Mouse (Mus musculus): ENCODE measurements around the gene Kcnk6. TPM values are rescaled to one million over a fixed set of nuclear protein-coding genes. Genes with fewer than 3 reads are reported as not detected.

Kcnk6 gene
- total and polyA plus RNA-seq, 3 experiments: 1.4 to 5.2 TPM; not detected in 1

GRCm38 (mm10) chr7:29236593-29236992 lies 4.3 kb upstream of the Kcnk6 start:
- Histone ChIP-seq H3K79me2 (ENCODE audit: control insufficient read depth, insufficient read depth, low read length, poor library complexity) (peaks cover 3% of the 10 kb centered on the region; the same call in 1 of the 2 replicates), H3K4me3 (ENCODE audit: control insufficient read depth in 1 of 2, insufficient read depth in 1 of 2, low read depth in 2 of 2, low read length in 2 of 2) (no peak overlapping the region), H3K9me3 (replicated peaks; ENCODE audit: insufficient read depth, low read length) (no peaks in the 10 kb centered on the region), H3K27me3 (ENCODE audit: control insufficient read depth in 1 of 2, insufficient read depth in 2 of 2, low read length in 2 of 2) (no peaks in the 10 kb centered on the region), H3K36me3 (ENCODE audit: control insufficient read depth in 1 of 2, insufficient read depth in 2 of 2, low read length in 2 of 2) (peaks cover 0 to 9% of the 10 kb centered on the region in 2 experiments; a peak in 2 of 4 replicates), H3K27ac (ENCODE audit: control insufficient read depth, low read depth, low read length) (no peak overlapping the region), H3K9ac (ENCODE audit: control insufficient read depth, low read depth, low read length, poor library complexity, severe bottlenecking) (no peak overlapping the region), H3K4me1 (ENCODE audit: control insufficient read depth in 1 of 2, insufficient read depth in 2 of 2, low read length in 2 of 2) (peaks cover 7 to 18% of the 10 kb centered on the region in 2 experiments)
- DNase-seq (ENCODE audit: low read depth, low spot score): no peak
- TF ChIP-seq TAL1 (IDR thresholded peaks at IDR 0.05; ENCODE audit: low read length) (no peak), MYB (IDR thresholded peaks at IDR 0.05; ENCODE audit: low read depth, low read length) (no peak), UBTF (IDR thresholded peaks at IDR 0.05; ENCODE audit: borderline replicate concordance, insufficient read depth, low read depth, low read length) (no peak), MXI1 (IDR thresholded peaks at IDR 0.05; ENCODE audit: low read depth, low read length) (no peak), SMC3 (IDR thresholded peaks at IDR 0.05; ENCODE audit: low read depth, low read length) (no peak), ZNF384 (IDR thresholded peaks at IDR 0.05; ENCODE audit: low read depth, low read length) (no peak), E2F4 (IDR thresholded peaks at IDR 0.05; ENCODE audit: borderline replicate concordance, low read depth, low read length) (no peak), HCFC1 (IDR thresholded peaks at IDR 0.05; ENCODE audit: low read depth, low read length) (no peak), MAFK (IDR thresholded peaks at IDR 0.05; ENCODE audit: borderline replicate concordance, low read depth, low read length) (no peak)

DNA sequence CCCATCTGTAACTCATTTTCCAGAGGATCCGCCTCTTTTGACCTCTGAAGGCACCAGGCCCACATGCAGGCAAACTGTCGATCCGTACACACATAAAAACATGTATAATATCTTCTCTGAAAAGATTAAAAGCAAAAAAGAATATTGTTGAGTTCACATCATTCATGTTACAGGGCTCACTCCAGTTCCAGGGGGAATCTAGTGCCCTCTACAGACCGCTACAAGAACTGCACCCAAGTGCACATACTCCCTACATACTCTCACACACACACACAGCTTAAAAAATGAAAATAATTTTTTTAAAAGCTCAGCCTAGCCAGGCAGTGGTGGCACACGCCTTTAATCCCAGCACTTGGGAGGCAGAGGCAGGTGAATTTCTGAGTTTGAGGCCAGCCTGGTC lies 2.3 kb upstream of the Kcnk6 start:
- Histone ChIP-seq H3K36me3 (ENCODE audit: control insufficient read depth in 1 of 2, insufficient read depth in 2 of 2, low read length in 2 of 2) (peaks cover 0 to 10% of the 10 kb centered on the region in 2 experiments; a peak in 2 of 4 replicates), H3K79me2 (ENCODE audit: control insufficient read depth, insufficient read depth, low read length, poor library complexity) (peaks cover 3% of the 10 kb centered on the region; the same call in 1 of the 2 replicates), H3K9me3 (replicated peaks; ENCODE audit: insufficient read depth, low read length) (no peaks in the 10 kb centered on the region), H3K9ac (ENCODE audit: control insufficient read depth, low read depth, low read length, poor library complexity, severe bottlenecking) (no peak overlapping the region), H3K4me1 (ENCODE audit: control insufficient read depth in 1 of 2, insufficient read depth in 2 of 2, low read length in 2 of 2) (peaks cover 7 to 24% of the 10 kb centered on the region in 2 experiments), H3K4me3 (ENCODE audit: control insufficient read depth in 1 of 2, insufficient read depth in 1 of 2, low read depth in 2 of 2, low read length in 2 of 2) (no peak overlapping the region), H3K27ac (ENCODE audit: control insufficient read depth, low read depth, low read length) (no peak overlapping the region), H3K27me3 (ENCODE audit: control insufficient read depth in 1 of 2, insufficient read depth in 2 of 2, low read length in 2 of 2) (no peaks in the 10 kb centered on the region)
- peak; percentile 53 for DNase-seq (ENCODE audit: low read depth, low spot score)
- TF ChIP-seq ELF1 (IDR thresholded peaks at IDR 0.05; ENCODE audit: low read depth, low read length) (no peak), ZC3H11A (IDR thresholded peaks at IDR 0.05; ENCODE audit: low read depth, low read length) (0 out of 2 replicates have a peak, but pooled peaks have one; percentile 6), CTCF (IDR thresholded peaks at IDR 0.05 in 2 of 3, conservative IDR thresholded peaks at IDR 0.05 in 1 of 3; ENCODE audit: control insufficient read depth in 1 of 3, insufficient read depth in 1 of 3, low read depth in 2 of 3, low read length in 3 of 3, poor library complexity in 1 of 3, severe bottlenecking in 1 of 3) (peak; percentile 50 to 68 (median 62)), RAD21 (IDR thresholded peaks at IDR 0.05; ENCODE audit: low read depth, low read length) (peak; percentile 33)

- H3K36me3 ChIP-seq (ENCODE audit: control insufficient read depth in 1 of 2, insufficient read depth in 2 of 2, low read length in 2 of 2): peaks cover 0 to 8% of the 10 kb centered on the region in 2 experiments; a peak in 2 of 4 replicates
- no peak overlapping the region for H3K9ac ChIP-seq (ENCODE audit: control insufficient read depth, low read depth, low read length, poor library complexity, severe bottlenecking)
- H3K4me3 ChIP-seq (ENCODE audit: control insufficient read depth in 1 of 2, insufficient read depth in 1 of 2, low read depth in 2 of 2, low read length in 2 of 2): peak overlapping the region in 1 of 2 experiments; percentile 26; a peak in 1 of 4 replicates
- H3K9me3 ChIP-seq (replicated peaks; ENCODE audit: insufficient read depth, low read length): no peaks in the 10 kb centered on the region
- DNase-seq (ENCODE audit: low read depth, low spot score): peak; percentile 87
- H3K79me2 ChIP-seq (ENCODE audit: control insufficient read depth, insufficient read depth, low read length, poor library complexity): no peaks in the 10 kb centered on the region; the same call in 1 of the 2 replicates
- H3K4me1 ChIP-seq (ENCODE audit: control insufficient read depth in 1 of 2, insufficient read depth in 2 of 2, low read length in 2 of 2): peaks cover 7 to 16% of the 10 kb centered on the region in 2 experiments
- H3K27me3 ChIP-seq (ENCODE audit: control insufficient read depth in 1 of 2, insufficient read depth in 2 of 2, low read length in 2 of 2): no peaks in the 10 kb centered on the region
- TF ChIP-seq TAL1 (IDR thresholded peaks at IDR 0.05; ENCODE audit: low read length) (peak; percentile 32; the same call in 1 of the 2 replicates), POLR2AphosphoS2 (IDR thresholded peaks at IDR 0.05; ENCODE audit: low read length) (no peak), POLR2A (IDR thresholded peaks at IDR 0.05; ENCODE audit: control insufficient read depth in 1 of 2, insufficient read depth in 1 of 2, low read depth in 1 of 2, low read length in 2 of 2, poor library complexity in 1 of 2) (no peak), GATA1 (IDR thresholded peaks at IDR 0.05; ENCODE audit: low read depth, low read length) (peak; percentile 79), BHLHE40 (IDR thresholded peaks at IDR 0.05; ENCODE audit: borderline replicate concordance, low read depth, low read length) (peak; percentile 56; the same call in 1 of the 2 replicates), GABPA (IDR thresholded peaks at IDR 0.05; ENCODE audit: low read depth, low read length) (no peak), SIN3A (IDR thresholded peaks at IDR 0.05; ENCODE audit: low read length) (peak; percentile 66), TCF12 (IDR thresholded peaks at IDR 0.05; ENCODE audit: low read depth, low read length) (peak; percentile 44; the same call in 1 of the 2 replicates), MEF2A (IDR thresholded peaks at IDR 0.05; ENCODE audit: extremely low read depth, insufficient replicate concordance, low read depth, low read length, poor library complexity, severe bottlenecking) (peak; percentile 96), EP300 (IDR thresholded peaks at IDR 0.05; ENCODE audit: low read depth in 1 of 2, low read length in 2 of 2) (peak; percentile 32 to 61), TBP (IDR thresholded peaks at IDR 0.05; ENCODE audit: low read depth, low read length) (no peak), ETS1 (IDR thresholded peaks at IDR 0.05; ENCODE audit: low read depth, low read length) (peak; percentile 94), RCOR1 (IDR thresholded peaks at IDR 0.05; ENCODE audit: low read depth, low read length) (peak; percentile 66), MAFK (IDR thresholded peaks at IDR 0.05; ENCODE audit: borderline replicate concordance, low read depth, low read length) (peak; percentile 60; the same call in 1 of the 2 replicates), ZMIZ1 (IDR thresholded peaks at IDR 0.05; ENCODE audit: low read depth, low read length) (no peak)
- no peak overlapping the region for H3K27ac ChIP-seq (ENCODE audit: control insufficient read depth, low read depth, low read length)
Measured at GRCm38 (mm10) chr7:29233745-29234144, 1.4 kb upstream of the Kcnk6 start.
